Mouse (Mus musculus) CH12F3 (cell line): ENCODE results near the gene Usp43.

Source experiments
- in situ Hi-C: fragments of 300-500 bp; cut with MboI; formaldehyde crosslinking; loops from 2 replicates; pipeline ENCODE4 v1.14.3; 2020; ENCODE audit warnings: low sequenced_read_pairs

Gene Usp43

GRCm38 (mm10) chr11:67921827-67922754 is at the start of gene Usp43:
TSS of gene Usp43 (minus strand) at chr11:67922153.
- in situ Hi-C loops: no loop called here

GRCm38 (mm10) chr11:67967831-67968230 is 45.9 kb upstream of the Usp43 start:
- in situ Hi-C loops: no loop called here

GRCm38 (mm10) chr11:67965905-67966878 is 44.2 kb upstream of the Usp43 start, which contains the start of gene Stx8:
TSS of gene Stx8 (plus strand) at chr11:67966193.
- in situ Hi-C loops: no loop called here

GRCm38 (mm10) chr11:67965242-67965883 is 43.4 kb upstream of the Usp43 start, which contains the start of gene Cfap52:
TSS of gene Cfap52 (minus strand) at chr11:67965651.
- in situ Hi-C loops: no loop called here

- in situ Hi-C loops: no loop called here
These were observed 42.2 kb upstream of the Usp43 start for GRCm38 (mm10) chr11:67964110-67964509.

GRCm38 (mm10) chr11:67954413-67954812 is 32.5 kb upstream of the Usp43 start:
- in situ Hi-C loops: no loop called here

GRCm38 (mm10) chr11:67953604-67954003 is 31.7 kb upstream of the Usp43 start:
- in situ Hi-C loops: no loop called here

- in situ Hi-C loops: no loop called here
These were observed 27.5 kb upstream of the Usp43 start for GRCm38 (mm10) chr11:67949475-67949874.

- in situ Hi-C loops: no loop called here
These were observed 26.3 kb upstream of the Usp43 start for GRCm38 (mm10) chr11:67948229-67948628.

- in situ Hi-C loops: no loop called here
These were observed 10.2 kb upstream of the Usp43 start for GRCm38 (mm10) chr11:67932156-67932555.

GRCm38 (mm10) chr11:67926348-67927055 is 4.5 kb upstream of the Usp43 start:
- in situ Hi-C loops: no loop called here

GRCm38 (mm10) chr11:67925000-67925399 is 3.0 kb upstream of the Usp43 start:
- in situ Hi-C loops: no loop called here

- in situ Hi-C loops: no loop called here
These were observed 1.8 kb upstream of the Usp43 start for GRCm38 (mm10) chr11:67923720-67924119.

GRCm38 (mm10) chr11:67922755-67923125 is 787 bp upstream of the Usp43 start:
- in situ Hi-C loops: no loop called here

GRCm38 (mm10) chr11:67921091-67921826 is 694 bp downstream of the Usp43 start:
- in situ Hi-C loops: no loop called here

- in situ Hi-C loops: no loop called here
These were observed 1.6 kb downstream of the Usp43 start for GRCm38 (mm10) chr11:67920226-67920960.

GRCm38 (mm10) chr11:67919593-67919992 is 2.4 kb downstream of the Usp43 start:
- in situ Hi-C loops: no loop called here

GRCm38 (mm10) chr11:67917126-67917525 is 4.8 kb downstream of the Usp43 start:
- in situ Hi-C loops: no loop called here

GRCm38 (mm10) chr11:67911074-67911473 is 10.9 kb downstream of the Usp43 start:
- in situ Hi-C loops: no loop called here
